Mouse (Mus musculus) spleen, adult 2 months (tissue): ENCODE results near the gene H1f0. TPM values are rescaled to one million over a fixed set of nuclear protein-coding genes. Genes with fewer than 3 reads are reported as not detected.
"Not testable (repeated sequence)": the region's sequence is repeated elsewhere in the genome, so short reads cannot be mapped to it uniquely, and the experiment has no call there.

ENCODE experiments used
- DNase-seq, 2 experiments: peaks; one replicate each; pipeline versions ENCODE4 v3.0.0 to v3.0.0-alpha.2; 2012 to 2021; ENCODE audit warnings: low spot score in 2 of 2, low read depth in 1 of 2
- H3K27ac ChIP-seq: fragments of 200-500 bp; 2 replicates; pipeline ENCODE4 v1.5.1; 2012; ENCODE audit warnings: low read length, inconsistent platforms; ENCODE audit not compliant: insufficient read depth
- H3K27me3 ChIP-seq: fragments of 200-500 bp; 2 replicates; pipeline ENCODE4 v1.6.1; 2012; ENCODE audit warnings: mild to moderate bottlenecking, moderate library complexity, low read length, inconsistent platforms; ENCODE audit not compliant: control insufficient read depth, insufficient read depth
- H3K36me3 ChIP-seq: fragments of 200-500 bp; 2 replicates; pipeline ENCODE4 v1.6.1; 2012; ENCODE audit warnings: mild to moderate bottlenecking, low read length, inconsistent platforms; ENCODE audit not compliant: control insufficient read depth, insufficient read depth
- H3K4me1 ChIP-seq: fragments of 200-500 bp; 2 replicates; pipeline ENCODE4 v1.6.1; 2011; ENCODE audit warnings: inconsistent platforms; ENCODE audit not compliant: control insufficient read depth, insufficient read depth, insufficient read length
- H3K4me3 ChIP-seq: fragments of 200-500 bp; 2 replicates; pipeline ENCODE4 v1.5.1; 2011; ENCODE audit warnings: mild to moderate bottlenecking, inconsistent platforms; ENCODE audit not compliant: insufficient read depth, insufficient read length; ENCODE audit errors: extremely low read depth
- CTCF ChIP-seq: fragments of 200-500 bp; IDR thresholded peaks from 2 replicates; pipeline ENCODE4 v1.5.1; 2011; ENCODE audit warnings: mild to moderate bottlenecking, inconsistent platforms; ENCODE audit not compliant: insufficient read depth, insufficient read length, insufficient replicate concordance; ENCODE audit errors: extremely low read depth
- POLR2A ChIP-seq: fragments of 200-500 bp; IDR thresholded peaks from 2 replicates; pipeline ENCODE4 v1.6.1; 2011; ENCODE audit warnings: low read depth, low read length, inconsistent platforms
- WGBS: fragments of 180-500 bp; shearing (Covaris S2); methylation state at CpG from one replicate; pipeline ENCODE4 v1.1.7; 2018; 5-methylcytosine and 5-hydroxymethylcytosine counted together
- polyA plus RNA-seq: library from polyadenylated mRNA; depleted of rRNA; stranded (reverse); fragments of >200 nt; gene quantifications from 2 replicates; pipeline ENCODE4 v1.2.3, GENCODE M21; 2012

Gene H1f0
- polyA plus RNA-seq, 1 experiment, result 14.3 TPM

DNA sequence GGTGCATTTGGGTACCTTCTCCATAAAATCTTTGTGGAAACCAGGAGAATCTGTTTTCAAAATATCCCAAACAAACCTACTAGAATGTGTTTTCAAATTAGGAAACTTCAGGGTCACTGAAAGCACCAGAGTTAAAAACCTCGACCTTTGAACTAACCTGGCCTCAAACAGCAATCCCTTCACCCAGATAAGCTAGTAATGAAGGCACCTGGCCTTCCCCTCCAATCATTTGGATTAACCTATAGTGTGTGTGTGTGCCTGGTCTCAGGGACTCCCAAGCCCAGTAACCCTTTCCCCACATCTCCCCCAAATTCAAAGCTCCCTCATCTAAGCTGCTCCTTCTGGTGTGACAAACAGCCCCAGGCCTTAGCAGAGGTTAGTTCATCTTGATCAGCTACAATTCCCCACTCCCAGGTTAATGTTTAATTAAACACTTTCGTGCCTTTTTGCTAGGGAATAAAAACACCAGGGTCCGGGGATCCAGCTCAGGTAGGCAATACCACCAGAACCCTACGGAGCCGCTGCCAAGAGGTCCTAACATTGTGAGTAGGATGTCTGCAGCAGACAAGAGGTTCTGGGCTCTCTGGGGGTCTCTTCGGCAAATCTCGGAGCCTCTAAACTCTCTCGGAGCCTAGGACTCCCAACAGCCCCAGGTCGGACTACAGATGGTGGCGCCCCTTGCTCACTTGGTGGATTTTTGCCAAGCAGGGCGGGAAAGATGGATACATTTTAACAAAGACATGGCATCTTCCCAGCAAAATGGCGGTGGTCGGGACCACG, 1.5 kb upstream of the H1f0 start:
- Histone ChIP-seq H3K36me3 (no peaks in the 10 kb centered on the region), H3K4me1 (peaks cover 2% of the 10 kb centered on the region; the same call in 1 of the 2 replicates), H3K4me3 (no peak overlapping the region), H3K27ac (no peak overlapping the region), H3K27me3 (peaks cover 17% of the 10 kb centered on the region)
- no peak for TF ChIP-seq POLR2A
- 91% methylated on average over 14 of the region's 14 CpGs for WGBS
- no peak for DNase-seq

DNA sequence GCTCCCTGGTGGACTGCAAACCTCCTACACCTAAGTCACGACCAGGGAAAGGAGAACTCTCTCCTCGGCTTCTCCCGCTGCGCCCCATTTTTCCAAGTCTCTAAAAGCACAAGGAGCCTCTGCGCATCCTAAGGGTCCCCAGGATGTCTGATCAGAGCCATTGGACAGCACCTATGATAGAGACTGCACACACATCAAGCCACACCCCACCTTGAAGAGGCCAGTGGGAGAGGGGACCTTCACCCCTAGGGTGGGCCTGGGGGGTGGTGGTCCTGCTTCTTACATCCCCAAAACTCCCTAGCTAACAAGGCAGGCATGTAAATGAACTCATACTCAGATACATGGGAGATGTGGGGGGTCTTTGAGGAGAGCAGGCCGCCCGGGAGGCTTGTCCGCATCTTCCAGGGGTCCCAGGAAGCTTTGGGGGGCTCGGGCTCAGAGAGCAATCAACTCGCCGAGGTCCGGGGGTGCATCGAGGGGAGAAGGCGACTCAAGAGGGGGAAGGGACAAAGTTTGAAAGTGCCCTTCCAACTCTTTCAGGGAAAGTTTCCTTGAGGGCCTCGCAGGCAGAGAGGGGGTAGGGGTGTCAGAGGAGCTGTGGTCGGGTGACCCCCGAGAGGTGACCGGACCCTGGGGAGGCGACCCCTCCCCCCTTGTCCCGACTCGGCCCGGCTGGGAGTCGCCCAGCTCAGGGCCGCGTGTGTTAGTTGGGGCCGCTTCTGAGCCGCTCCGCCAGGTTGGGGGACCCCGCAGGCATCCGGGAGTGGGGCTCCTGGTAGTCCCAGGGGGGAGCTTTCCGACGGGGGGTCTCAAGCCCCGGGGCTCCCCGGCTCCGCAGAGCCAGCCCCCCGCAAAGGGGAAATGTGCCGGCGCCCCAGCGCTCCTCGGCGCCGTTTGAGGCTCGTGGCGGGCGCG, 702 bp upstream of the H1f0 start:
- DNase-seq, result no peak
- Histone ChIP-seq H3K4me1 (peaks cover 2% of the 10 kb centered on the region; the same call in 1 of the 2 replicates), H3K27ac (peak overlapping the region; percentile 51), H3K27me3 (peaks cover 17% of the 10 kb centered on the region), H3K4me3 (peak overlapping the region; percentile 80), H3K36me3 (no peaks in the 10 kb centered on the region)
- TF ChIP-seq CTCF, result no peak
- TF ChIP-seq POLR2A, result no peak
- WGBS, result 15% methylated on average over 42 of the region's 46 CpGs

DNA sequence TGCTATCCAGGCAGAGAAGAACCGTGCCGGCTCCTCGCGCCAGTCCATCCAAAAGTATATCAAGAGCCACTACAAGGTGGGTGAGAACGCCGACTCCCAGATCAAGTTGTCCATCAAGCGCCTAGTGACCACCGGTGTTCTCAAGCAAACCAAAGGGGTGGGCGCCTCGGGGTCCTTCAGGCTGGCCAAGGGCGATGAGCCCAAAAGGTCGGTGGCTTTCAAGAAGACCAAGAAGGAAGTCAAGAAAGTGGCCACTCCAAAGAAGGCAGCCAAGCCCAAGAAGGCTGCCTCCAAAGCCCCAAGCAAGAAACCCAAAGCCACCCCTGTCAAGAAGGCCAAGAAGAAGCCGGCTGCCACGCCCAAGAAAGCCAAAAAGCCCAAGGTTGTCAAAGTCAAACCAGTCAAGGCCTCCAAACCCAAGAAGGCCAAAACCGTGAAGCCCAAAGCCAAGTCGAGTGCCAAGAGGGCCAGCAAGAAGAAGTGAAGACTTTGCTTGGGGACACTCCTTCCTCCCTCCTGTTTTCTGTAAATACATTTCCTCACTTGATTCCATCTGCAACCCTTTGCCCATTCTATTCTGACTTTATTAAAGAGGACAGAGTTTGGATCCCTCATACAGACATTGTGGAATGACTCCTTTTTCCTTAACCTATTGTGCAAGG, 704 bp downstream of the H1f0 start:
- peaks cover 17% of the 10 kb centered on the region for H3K27me3 ChIP-seq
- peaks cover 2% of the 10 kb centered on the region; the same call in 1 of the 2 replicates for H3K4me1 ChIP-seq
- peak overlapping the region; percentile 82 for H3K27ac ChIP-seq
- peak overlapping the region; percentile 80; the same call in 1 of the 2 replicates for H3K4me3 ChIP-seq
- WGBS, result 37% methylated on average over 16 of the region's 16 CpGs
- TF ChIP-seq CTCF (no peak), POLR2A (no peak)
- no peaks in the 10 kb centered on the region for H3K36me3 ChIP-seq
- no peak for DNase-seq

DNA sequence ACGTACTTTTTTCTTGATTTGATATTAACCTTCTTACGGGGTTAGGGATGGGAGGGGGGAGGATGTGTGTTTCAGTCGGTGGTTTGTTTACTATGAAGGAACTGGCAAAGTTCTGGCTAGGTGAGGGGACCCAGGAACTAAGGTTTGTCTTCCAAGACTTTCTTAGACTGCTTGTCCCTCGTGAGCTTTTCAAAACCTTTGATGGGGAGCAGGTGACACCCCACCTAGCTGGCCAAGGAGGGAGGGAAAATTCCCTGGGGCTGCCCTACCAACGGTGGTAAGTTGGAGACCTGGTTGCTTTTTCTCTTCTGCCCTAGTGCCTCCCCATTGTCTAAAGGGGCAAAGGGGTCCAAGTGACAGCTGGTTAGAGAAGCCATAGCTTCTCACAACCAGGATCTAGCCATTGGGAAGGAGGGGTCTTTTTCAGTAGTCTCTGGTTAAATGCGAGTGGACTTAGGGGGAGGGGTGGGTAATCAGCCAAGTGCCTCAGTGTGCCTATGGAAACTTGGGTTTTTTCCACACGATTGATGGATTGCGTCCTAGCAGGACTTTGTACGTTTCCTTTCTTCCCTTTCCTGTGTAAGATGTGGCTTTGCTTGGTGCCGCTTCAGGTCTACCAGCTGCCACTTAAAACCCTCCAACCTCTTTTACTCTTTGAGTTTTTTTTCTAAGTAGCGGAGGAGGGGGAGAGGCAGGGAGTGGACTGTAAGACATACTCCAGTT, 1.4 kb downstream of the H1f0 start:
- Histone ChIP-seq H3K36me3 (no peaks in the 10 kb centered on the region), H3K4me1 (peaks cover 2% of the 10 kb centered on the region; the same call in 1 of the 2 replicates), H3K27me3 (peaks cover 17% of the 10 kb centered on the region), H3K4me3 (peak overlapping the region; percentile 17), H3K27ac (no peak overlapping the region; the same call in 1 of the 2 replicates)
- WGBS, result 12% methylated on average over 11 of the region's 11 CpGs
- TF ChIP-seq CTCF, result no peak
- no peak for DNase-seq

DNA sequence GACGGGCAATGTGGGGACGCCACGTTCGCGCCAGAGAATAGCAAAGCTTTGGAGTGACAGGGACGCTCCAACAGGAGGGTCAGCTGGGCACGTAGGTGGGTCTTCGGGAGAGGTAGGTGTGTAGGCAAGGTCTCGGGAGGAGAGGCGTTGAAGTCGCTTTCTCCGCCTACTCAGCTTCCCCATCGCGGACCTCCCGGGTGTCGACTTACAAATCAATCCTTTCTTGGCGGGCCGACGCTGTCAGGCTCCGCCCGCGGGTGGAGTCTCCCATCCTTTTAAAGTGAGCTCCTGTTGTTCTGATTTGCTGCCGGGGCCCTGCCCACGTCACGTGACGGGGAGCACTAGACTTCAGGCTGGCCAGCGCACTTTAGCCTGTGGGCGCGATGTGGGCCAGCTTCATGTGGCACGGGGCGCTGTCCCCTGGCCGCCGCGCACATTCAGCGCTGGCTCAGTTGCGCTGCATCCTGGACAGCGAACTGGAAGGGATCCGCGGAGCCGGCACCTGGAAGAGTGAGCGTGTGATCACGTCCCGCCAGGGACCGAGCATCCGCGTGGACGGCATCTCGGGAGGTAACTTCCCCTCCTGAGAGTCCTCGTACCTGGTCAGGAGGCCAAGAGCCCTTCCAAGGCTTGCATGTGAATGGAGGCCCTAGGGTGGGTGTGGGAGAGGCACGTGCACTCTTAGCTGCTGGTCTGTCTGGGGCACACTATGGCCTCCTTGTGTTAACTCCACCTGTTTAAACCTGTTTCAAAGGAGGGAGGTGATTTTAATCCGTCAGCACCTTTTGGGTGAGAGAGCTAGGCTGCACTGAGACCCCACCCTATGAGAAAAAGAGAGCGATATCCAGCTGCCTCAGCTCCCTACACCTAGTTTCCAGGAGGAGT, 2.5 kb downstream of the H1f0 start:
- 4% methylated on average over 52 of the region's 52 CpGs for WGBS
- Histone ChIP-seq H3K27ac (no peak overlapping the region), H3K4me3 (peak overlapping the region; percentile 69), H3K36me3 (no peaks in the 10 kb centered on the region), H3K4me1 (peaks cover 2% of the 10 kb centered on the region; the same call in 1 of the 2 replicates), H3K27me3 (peaks cover 16% of the 10 kb centered on the region)
- peak; percentile 44 to 62 for DNase-seq
- TF ChIP-seq CTCF (no peak), POLR2A (no peak)

DNA sequence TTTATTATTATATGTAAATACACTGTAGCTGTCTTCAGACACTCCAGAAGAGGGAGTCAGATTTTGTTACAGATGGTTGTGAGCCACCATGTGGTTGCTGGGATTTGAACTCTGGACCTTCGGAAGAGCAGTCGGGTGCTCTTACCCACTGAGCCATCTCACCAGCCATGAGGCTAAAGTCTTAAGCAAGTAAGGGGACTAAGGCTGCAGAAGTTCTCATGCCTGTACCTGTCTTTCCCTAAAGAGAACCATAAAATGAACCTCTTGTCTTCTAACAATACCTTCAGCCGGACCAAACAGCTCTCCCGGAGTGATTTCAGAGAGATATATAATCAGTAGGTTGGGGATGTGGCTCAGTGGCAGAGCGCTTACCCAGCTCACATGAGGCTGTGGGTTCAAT, 3.7 kb downstream of the H1f0 start:
- peaks cover 16% of the 10 kb centered on the region for H3K27me3 ChIP-seq
- H3K4me1 ChIP-seq, H3K36me3 ChIP-seq, H3K4me3 ChIP-seq, H3K27ac ChIP-seq, DNase-seq: not testable (repeated sequence)
- 94% methylated on average over 5 of the region's 5 CpGs for WGBS
